Mouse (Mus musculus) limb, embryonic 12.5 days (tissue): Measurements from ENCODE around the gene Bmp6. TPM values are rescaled to one million over a fixed set of nuclear protein-coding genes. Genes with fewer than 3 reads are reported as not detected.

Experiments used
- ATAC-seq: fragments of 200-750 bp; cut with Nextera tagmentation; 2 replicates; pipeline ENCODE4 v1.8.0; 2017; ENCODE audit warnings: low read depth, moderate TSS enrichment; ENCODE audit not compliant: insufficient number of reproducible peaks, insufficient read depth, low FRiP score, low TSS enrichment
- H3K27ac ChIP-seq: fragments of 300-500 bp; sonication (generic); 2 replicates; pipeline ENCODE4 v1.5.1; 2016; ENCODE audit warnings: mild to moderate bottlenecking, moderate library complexity
- H3K27me3 ChIP-seq: fragments of 300-500 bp; sonication (generic); 2 replicates; pipeline ENCODE4 v1.6.1; 2016; ENCODE audit warnings: mild to moderate bottlenecking, moderate library complexity
- H3K36me3 ChIP-seq: fragments of 300-500 bp; sonication (generic); 2 replicates; pipeline ENCODE4 v1.6.1; 2016; ENCODE audit warnings: mild to moderate bottlenecking, moderate library complexity
- H3K4me1 ChIP-seq: fragments of 300-500 bp; sonication (generic); replicated peaks from 2 replicates; pipeline ENCODE4 v1.6.1; 2016
- H3K4me2 ChIP-seq: fragments of 300-500 bp; sonication (generic); 2 replicates; pipeline ENCODE4 v1.6.1; 2016; ENCODE audit warnings: mild to moderate bottlenecking, moderate library complexity
- H3K4me3 ChIP-seq: fragments of 300-500 bp; sonication (generic); replicated peaks from 2 replicates; pipeline ENCODE4 v1.5.1; 2016; ENCODE audit warnings: mild to moderate bottlenecking
- H3K9ac ChIP-seq: fragments of 300-500 bp; sonication (generic); replicated peaks from 2 replicates; pipeline ENCODE4 v1.6.1; 2016; ENCODE audit warnings: mild to moderate bottlenecking, moderate library complexity
- H3K9me3 ChIP-seq: fragments of 300-500 bp; sonication (generic); 2 replicates; pipeline ENCODE4 v1.6.1; 2016; ENCODE audit warnings: mild to moderate bottlenecking, moderate library complexity
- WGBS: fragments of 180-500 bp; shearing (Covaris S2); methylation state at CpG from one replicate; pipeline ENCODE4 v1.1.7; 2016; 5-methylcytosine and 5-hydroxymethylcytosine counted together
- polyA plus RNA-seq: library from polyadenylated mRNA; unstranded; fragments of >200 nt; fragmentation: Nextera tagmentation; extraction: Ambion mirVana; gene quantifications from 2 replicates; pipeline ENCODE4 v1.2.1, GENCODE M21; 2016

Bmp6 gene
- polyA plus RNA-seq, 1 experiment from 2014 or later, result 0.75 TPM

GRCm38 (mm10) chr13:38354284-38354683, 9.4 kb downstream of the Bmp6 start:
- Histone ChIP-seq H3K27me3 (peaks cover 21% of the 10 kb centered on the region), H3K4me2 (no peak overlapping the region), H3K9me3 (no peaks in the 10 kb centered on the region), H3K4me1 (peaks cover 6% of the 10 kb centered on the region; the same call in 1 of the 2 replicates), H3K36me3 (no peaks in the 10 kb centered on the region), H3K27ac (no peak overlapping the region), H3K4me3 (no peak overlapping the region), H3K9ac (no peak overlapping the region)
- ATAC-seq, result no peak
- 65% methylated on average over 1 of the region's 1 CpGs for WGBS

GRCm38 (mm10) chr13:38359045-38359444, 14.1 kb downstream of the Bmp6 start:
- H3K4me1 ChIP-seq, result peaks cover 3% of the 10 kb centered on the region; the same call in 1 of the 2 replicates
- no peak overlapping the region for H3K27ac ChIP-seq
- no peaks in the 10 kb centered on the region for H3K36me3 ChIP-seq
- H3K9ac ChIP-seq, result no peak overlapping the region
- ATAC-seq, result no peak
- no peak overlapping the region for H3K4me2 ChIP-seq
- H3K4me3 ChIP-seq, result no peak overlapping the region
- 78% methylated on average over 4 of the region's 4 CpGs for WGBS
- no peaks in the 10 kb centered on the region for H3K9me3 ChIP-seq
- H3K27me3 ChIP-seq, result 0 out of 2 replicates have a peak, but pooled peaks cover 3% of the 10 kb centered on the region

- H3K27ac ChIP-seq, result no peak overlapping the region
- 0 out of 2 replicates have a peak, but pooled peaks cover 3% of the 10 kb centered on the region for H3K27me3 ChIP-seq
- no peak overlapping the region for H3K4me3 ChIP-seq
- no peak for ATAC-seq
- no peaks in the 10 kb centered on the region for H3K9me3 ChIP-seq
- WGBS, result 64% methylated on average over 4 of the region's 4 CpGs
- H3K9ac ChIP-seq, result no peak overlapping the region
- H3K4me1 ChIP-seq, result peaks cover 3% of the 10 kb centered on the region; the same call in 1 of the 2 replicates
- H3K4me2 ChIP-seq, result no peak overlapping the region
- no peaks in the 10 kb centered on the region for H3K36me3 ChIP-seq
Measured at GRCm38 (mm10) chr13:38362751-38363150, 17.8 kb downstream of the Bmp6 start.

GRCm38 (mm10) chr13:38363869-38364268, 19.0 kb downstream of the Bmp6 start:
- ATAC-seq, result no peak
- no peaks in the 10 kb centered on the region for H3K9me3 ChIP-seq
- no peaks in the 10 kb centered on the region for H3K36me3 ChIP-seq
- H3K9ac ChIP-seq, result no peak overlapping the region
- 0 out of 2 replicates have a peak, but pooled peaks cover 3% of the 10 kb centered on the region for H3K27me3 ChIP-seq
- WGBS, result 89% methylated on average over 7 of the region's 7 CpGs
- no peak overlapping the region for H3K27ac ChIP-seq
- peaks cover 3% of the 10 kb centered on the region; the same call in 1 of the 2 replicates for H3K4me1 ChIP-seq
- H3K4me2 ChIP-seq, result no peak overlapping the region
- H3K4me3 ChIP-seq, result no peak overlapping the region

GRCm38 (mm10) chr13:38369624-38370023, 24.7 kb downstream of the Bmp6 start:
- H3K36me3 ChIP-seq, result no peaks in the 10 kb centered on the region
- no peak overlapping the region for H3K4me2 ChIP-seq
- H3K4me1 ChIP-seq, result no peaks in the 10 kb centered on the region
- 82% methylated on average over 5 of the region's 5 CpGs for WGBS
- ATAC-seq, result no peak
- H3K9ac ChIP-seq, result no peak overlapping the region
- no peaks in the 10 kb centered on the region for H3K9me3 ChIP-seq
- no peak overlapping the region for H3K27ac ChIP-seq
- no peaks in the 10 kb centered on the region for H3K27me3 ChIP-seq
- H3K4me3 ChIP-seq, result no peak overlapping the region

GRCm38 (mm10) chr13:38376071-38376470, 31.2 kb downstream of the Bmp6 start:
- Histone ChIP-seq H3K4me2 (no peak overlapping the region), H3K4me3 (no peak overlapping the region), H3K4me1 (no peaks in the 10 kb centered on the region; the same call in 1 of the 2 replicates), H3K9ac (no peak overlapping the region), H3K36me3 (no peaks in the 10 kb centered on the region), H3K9me3 (no peaks in the 10 kb centered on the region), H3K27ac (no peak overlapping the region), H3K27me3 (no peaks in the 10 kb centered on the region)
- no peak for ATAC-seq
- 54% methylated on average over 6 of the region's 6 CpGs for WGBS

GRCm38 (mm10) chr13:38377355-38377754, 32.4 kb downstream of the Bmp6 start:
- no peaks in the 10 kb centered on the region for H3K36me3 ChIP-seq
- no peak for ATAC-seq
- no peak overlapping the region for H3K9ac ChIP-seq
- no peaks in the 10 kb centered on the region for H3K27me3 ChIP-seq
- 88% methylated on average over 9 of the region's 9 CpGs for WGBS
- no peaks in the 10 kb centered on the region; the same call in 1 of the 2 replicates for H3K4me1 ChIP-seq
- no peak overlapping the region for H3K27ac ChIP-seq
- H3K9me3 ChIP-seq, result no peaks in the 10 kb centered on the region
- no peak overlapping the region for H3K4me2 ChIP-seq
- no peak overlapping the region for H3K4me3 ChIP-seq

GRCm38 (mm10) chr13:38379806-38380205, 34.9 kb downstream of the Bmp6 start:
- H3K4me1 ChIP-seq, result no peaks in the 10 kb centered on the region; the same call in 1 of the 2 replicates
- no peaks in the 10 kb centered on the region for H3K9me3 ChIP-seq
- no peaks in the 10 kb centered on the region for H3K36me3 ChIP-seq
- no peak overlapping the region for H3K4me3 ChIP-seq
- no peaks in the 10 kb centered on the region for H3K27me3 ChIP-seq
- H3K4me2 ChIP-seq, result no peak overlapping the region
- no peak overlapping the region for H3K27ac ChIP-seq
- ATAC-seq, result no peak
- 95% methylated on average over 5 of the region's 5 CpGs for WGBS
- no peak overlapping the region for H3K9ac ChIP-seq

GRCm38 (mm10) chr13:38386035-38386559, 41.2 kb downstream of the Bmp6 start:
- Histone ChIP-seq H3K4me3 (no peak overlapping the region), H3K9me3 (no peaks in the 10 kb centered on the region), H3K36me3 (no peaks in the 10 kb centered on the region), H3K9ac (no peak overlapping the region), H3K27me3 (no peaks in the 10 kb centered on the region), H3K4me2 (no peak overlapping the region), H3K4me1 (no peaks in the 10 kb centered on the region), H3K27ac (no peak overlapping the region)
- ATAC-seq, result no peak
- WGBS, result 77% methylated on average over 3 of the region's 3 CpGs

GRCm38 (mm10) chr13:38387453-38388040, 42.6 kb downstream of the Bmp6 start:
- WGBS, result 91% methylated on average over 4 of the region's 4 CpGs

GRCm38 (mm10) chr13:38393444-38393843, 48.5 kb downstream of the Bmp6 start:
- no peak overlapping the region for H3K4me2 ChIP-seq
- H3K9ac ChIP-seq, result no peak overlapping the region
- H3K27ac ChIP-seq, result no peak overlapping the region
- no peaks in the 10 kb centered on the region for H3K27me3 ChIP-seq
- no peaks in the 10 kb centered on the region for H3K9me3 ChIP-seq
- ATAC-seq, result no peak
- peaks cover 12% of the 10 kb centered on the region for H3K4me1 ChIP-seq
- H3K4me3 ChIP-seq, result no peak overlapping the region
- 83% methylated on average over 5 of the region's 5 CpGs for WGBS
- H3K36me3 ChIP-seq, result no peaks in the 10 kb centered on the region

More at GRCm38 (mm10) chr13:38387453-38388040, 42.6 kb downstream of the Bmp6 start:
- Histone ChIP-seq H3K9ac (no peak overlapping the region), H3K27me3 (no peaks in the 10 kb centered on the region), H3K36me3 (no peaks in the 10 kb centered on the region), H3K4me1 (no peaks in the 10 kb centered on the region), H3K27ac (no peak overlapping the region), H3K4me3 (no peak overlapping the region), H3K4me2 (no peak overlapping the region), H3K9me3 (no peaks in the 10 kb centered on the region)
- ATAC-seq, result no peak

GRCm38 (mm10) chr13:38395026-38395425, 50.1 kb downstream of the Bmp6 start:
- no peak for ATAC-seq
- Histone ChIP-seq H3K9ac (no peak overlapping the region), H3K27ac (no peak overlapping the region), H3K4me1 (peaks cover 12% of the 10 kb centered on the region), H3K4me2 (no peak overlapping the region), H3K27me3 (no peaks in the 10 kb centered on the region), H3K4me3 (no peak overlapping the region), H3K36me3 (no peaks in the 10 kb centered on the region), H3K9me3 (no peaks in the 10 kb centered on the region)
- 95% methylated on average over 4 of the region's 4 CpGs for WGBS
